Mouse (Mus musculus): ENCODE measurements around the gene Rhbdd1. TPM values are rescaled to one million over a fixed set of nuclear protein-coding genes. Genes with fewer than 3 reads are reported as not detected.

Rhbdd1 gene
- polyA plus RNA-seq, 1 experiment from 2014 or later, result 12.7 TPM

GRCm38 (mm10) chr1:82459350-82459749 lies 143.1 kb downstream of the Rhbdd1 start:
- no peak for ATAC-seq
- WGBS, result 81% methylated on average over 4 of the region's 4 CpGs
- H3K9ac ChIP-seq (ENCODE audit: low read depth, low read length), result no peak overlapping the region

GRCm38 (mm10) chr1:82459926-82460325 lies 143.7 kb downstream of the Rhbdd1 start:
- WGBS, result 75% methylated on average over 2 of the region's 2 CpGs
- Histone ChIP-seq H3K4me2 (ENCODE audit: low read depth, low read length) (no peak overlapping the region), H3K9ac (ENCODE audit: low read depth, low read length) (no peak overlapping the region), H3K4me1 (ENCODE audit: control insufficient read depth, insufficient read depth, low read length) (no peaks in the 10 kb centered on the region), H3K27me3 (replicated peaks; ENCODE audit: control insufficient read depth, insufficient read depth, low read length) (no peaks in the 10 kb centered on the region), H3K36me3 (ENCODE audit: control insufficient read depth, insufficient read depth, low read length) (no peaks in the 10 kb centered on the region), H3K4me3 (ENCODE audit: low read length) (no peak overlapping the region), H3K27ac (ENCODE audit: low read length) (no peak overlapping the region), H3K9me3 (ENCODE audit: control insufficient read depth, low read length) (no peaks in the 10 kb centered on the region)
- no peak for ATAC-seq

More at GRCm38 (mm10) chr1:82459350-82459749, 143.1 kb downstream of the Rhbdd1 start:
- no peak overlapping the region for H3K27ac ChIP-seq (ENCODE audit: low read length)
- H3K4me3 ChIP-seq (ENCODE audit: low read length), result no peak overlapping the region
- no peaks in the 10 kb centered on the region for H3K36me3 ChIP-seq (ENCODE audit: control insufficient read depth, insufficient read depth, low read length)
- H3K27me3 ChIP-seq (replicated peaks; ENCODE audit: control insufficient read depth, insufficient read depth, low read length), result no peaks in the 10 kb centered on the region
- H3K4me1 ChIP-seq (ENCODE audit: control insufficient read depth, insufficient read depth, low read length), result no peaks in the 10 kb centered on the region
- no peaks in the 10 kb centered on the region for H3K9me3 ChIP-seq (ENCODE audit: control insufficient read depth, low read length)
- H3K4me2 ChIP-seq (ENCODE audit: low read depth, low read length), result no peak overlapping the region

GRCm38 (mm10) chr1:82461041-82461440 lies 144.8 kb downstream of the Rhbdd1 start:
- whole genome bisulfite sequencing, result 77% methylated on average over 4 of the region's 4 CpGs
- no peaks in the 10 kb centered on the region for H3K4me1 ChIP-seq (ENCODE audit: control insufficient read depth, insufficient read depth, low read length)
- H3K9me3 ChIP-seq (ENCODE audit: control insufficient read depth, low read length), result no peaks in the 10 kb centered on the region
- no peaks in the 10 kb centered on the region for H3K36me3 ChIP-seq (ENCODE audit: control insufficient read depth, insufficient read depth, low read length)
- no peak overlapping the region for H3K27ac ChIP-seq (ENCODE audit: low read length)
- H3K9ac ChIP-seq (ENCODE audit: low read depth, low read length), result no peak overlapping the region
- no peak overlapping the region for H3K4me2 ChIP-seq (ENCODE audit: low read depth, low read length)
- H3K4me3 ChIP-seq (ENCODE audit: low read length), result no peak overlapping the region
- H3K27me3 ChIP-seq (replicated peaks; ENCODE audit: control insufficient read depth, insufficient read depth, low read length), result no peaks in the 10 kb centered on the region
- no peak for ATAC-seq

GRCm38 (mm10) chr1:82465321-82465853 lies 149.1 kb downstream of the Rhbdd1 start:
- H3K27me3 ChIP-seq (replicated peaks; ENCODE audit: control insufficient read depth, insufficient read depth, low read length), result no peaks in the 10 kb centered on the region
- ATAC-seq, result no peak

GRCm38 (mm10) chr1:82468872-82469271 lies 152.6 kb downstream of the Rhbdd1 start:
- H3K36me3 ChIP-seq (ENCODE audit: control insufficient read depth, insufficient read depth, low read length), result no peaks in the 10 kb centered on the region
- 53% methylated on average over 6 of the region's 6 CpGs for WGBS
- no peaks in the 10 kb centered on the region for H3K27me3 ChIP-seq (replicated peaks; ENCODE audit: control insufficient read depth, insufficient read depth, low read length)
- H3K9me3 ChIP-seq (ENCODE audit: control insufficient read depth, low read length), result no peaks in the 10 kb centered on the region
- H3K9ac ChIP-seq (ENCODE audit: low read depth, low read length), result no peak overlapping the region
- H3K27ac ChIP-seq (ENCODE audit: low read length), result no peak overlapping the region
- no peak overlapping the region for H3K4me2 ChIP-seq (ENCODE audit: low read depth, low read length)
- no peak overlapping the region for H3K4me3 ChIP-seq (ENCODE audit: low read length)
- H3K4me1 ChIP-seq (ENCODE audit: control insufficient read depth, insufficient read depth, low read length), result no peaks in the 10 kb centered on the region
- ATAC-seq, result no peak

More at GRCm38 (mm10) chr1:82465321-82465853, 149.1 kb downstream of the Rhbdd1 start:
- Histone ChIP-seq H3K4me3 (ENCODE audit: low read length) (no peak overlapping the region), H3K9me3 (ENCODE audit: control insufficient read depth, low read length) (no peaks in the 10 kb centered on the region), H3K4me2 (ENCODE audit: low read depth, low read length) (no peak overlapping the region), H3K27ac (ENCODE audit: low read length) (no peak overlapping the region), H3K9ac (ENCODE audit: low read depth, low read length) (no peak overlapping the region), H3K4me1 (ENCODE audit: control insufficient read depth, insufficient read depth, low read length) (no peaks in the 10 kb centered on the region), H3K36me3 (ENCODE audit: control insufficient read depth, insufficient read depth, low read length) (no peaks in the 10 kb centered on the region)
- 56% methylated on average over 6 of the region's 6 CpGs for WGBS

GRCm38 (mm10) chr1:82470516-82471225 lies 154.4 kb downstream of the Rhbdd1 start:
- Histone ChIP-seq H3K9ac (ENCODE audit: low read depth, low read length) (no peak overlapping the region), H3K27ac (ENCODE audit: low read length) (no peak overlapping the region), H3K36me3 (ENCODE audit: control insufficient read depth, insufficient read depth, low read length) (no peaks in the 10 kb centered on the region), H3K4me3 (ENCODE audit: low read length) (no peak overlapping the region), H3K27me3 (replicated peaks; ENCODE audit: control insufficient read depth, insufficient read depth, low read length) (no peaks in the 10 kb centered on the region), H3K4me1 (ENCODE audit: control insufficient read depth, insufficient read depth, low read length) (no peaks in the 10 kb centered on the region), H3K9me3 (ENCODE audit: control insufficient read depth, low read length) (no peaks in the 10 kb centered on the region), H3K4me2 (ENCODE audit: low read depth, low read length) (no peak overlapping the region)
- no peak for ATAC-seq
- 89% methylated on average over 10 of the region's 10 CpGs for WGBS

- no peak overlapping the region for H3K4me3 ChIP-seq (ENCODE audit: low read length)
- H3K9me3 ChIP-seq (ENCODE audit: control insufficient read depth, low read length), result no peaks in the 10 kb centered on the region
- H3K9ac ChIP-seq (ENCODE audit: low read depth, low read length), result no peak overlapping the region
- no peaks in the 10 kb centered on the region for H3K27me3 ChIP-seq (replicated peaks; ENCODE audit: control insufficient read depth, insufficient read depth, low read length)
- H3K4me2 ChIP-seq (ENCODE audit: low read depth, low read length), result no peak overlapping the region
- no peak for ATAC-seq
- H3K36me3 ChIP-seq (ENCODE audit: control insufficient read depth, insufficient read depth, low read length), result no peaks in the 10 kb centered on the region
- H3K27ac ChIP-seq (ENCODE audit: low read length), result no peak overlapping the region
- no peaks in the 10 kb centered on the region for H3K4me1 ChIP-seq (ENCODE audit: control insufficient read depth, insufficient read depth, low read length)
Observed at GRCm38 (mm10) chr1:82473467-82473866, 157.2 kb downstream of the Rhbdd1 start.

- no peak overlapping the region for H3K9ac ChIP-seq (ENCODE audit: low read depth, low read length)
- no peak overlapping the region for H3K27ac ChIP-seq (ENCODE audit: low read length)
- H3K4me1 ChIP-seq (ENCODE audit: control insufficient read depth, insufficient read depth, low read length), result no peaks in the 10 kb centered on the region
- no peak overlapping the region for H3K4me2 ChIP-seq (ENCODE audit: low read depth, low read length)
- no peak for ATAC-seq
- 33% methylated on average over 4 of the region's 4 CpGs for WGBS
- no peaks in the 10 kb centered on the region for H3K27me3 ChIP-seq (replicated peaks; ENCODE audit: control insufficient read depth, insufficient read depth, low read length)
- no peaks in the 10 kb centered on the region for H3K9me3 ChIP-seq (ENCODE audit: control insufficient read depth, low read length)
- H3K36me3 ChIP-seq (ENCODE audit: control insufficient read depth, insufficient read depth, low read length), result no peaks in the 10 kb centered on the region
- no peak overlapping the region for H3K4me3 ChIP-seq (ENCODE audit: low read length)
Observed at GRCm38 (mm10) chr1:82474461-82474961, 158.3 kb downstream of the Rhbdd1 start.

- Histone ChIP-seq H3K4me2 (ENCODE audit: low read depth, low read length) (no peak overlapping the region), H3K36me3 (ENCODE audit: control insufficient read depth, insufficient read depth, low read length) (no peaks in the 10 kb centered on the region), H3K9me3 (ENCODE audit: control insufficient read depth, low read length) (no peaks in the 10 kb centered on the region), H3K9ac (ENCODE audit: low read depth, low read length) (no peak overlapping the region), H3K4me3 (ENCODE audit: low read length) (no peak overlapping the region), H3K27ac (ENCODE audit: low read length) (no peak overlapping the region), H3K4me1 (ENCODE audit: control insufficient read depth, insufficient read depth, low read length) (no peaks in the 10 kb centered on the region), H3K27me3 (replicated peaks; ENCODE audit: control insufficient read depth, insufficient read depth, low read length) (no peaks in the 10 kb centered on the region)
- WGBS, result 71% methylated on average over 5 of the region's 5 CpGs
- ATAC-seq, result no peak
Observed at GRCm38 (mm10) chr1:82475254-82475653, 159.0 kb downstream of the Rhbdd1 start.
